Mouse (Mus musculus) cerebellum, postnatal 36 days (tissue): Measurements from ENCODE around the gene Coq4.

ENCODE experiments used
- DNase-seq, 2 experiments: peaks; one replicate each; pipeline ENCODE4 v3.0.0; 2021 to 2022; ENCODE audit warnings: mixed read lengths in 2 of 2

Coq4 gene

GRCm38 (mm10) chr2:29846911-29847310 lies 59.6 kb downstream of the Coq4 start:
- no peak for DNase-seq
